Mouse (Mus musculus) forebrain, embryonic 14.5 days (tissue): ENCODE data around the gene Vps52. TPM values are rescaled to one million over a fixed set of nuclear protein-coding genes. Genes with fewer than 3 reads are reported as not detected.
"Not testable (repeated sequence)": the region's sequence is repeated elsewhere in the genome, so short reads cannot be mapped to it uniquely, and the experiment has no call there.

Source experiments
- ATAC-seq: fragments of 200-750 bp; cut with Nextera tagmentation; 2 replicates; pipeline ENCODE4 v1.8.0; 2017; ENCODE audit warnings: mild to moderate bottlenecking, moderate library complexity
- DNase-seq: peaks from one replicate; pipeline ENCODE4 v3.0.0-alpha.2; 2015; ENCODE audit warnings: low spot score
- H3K27ac ChIP-seq: fragments of 300-500 bp; sonication (generic); 2 replicates; pipeline ENCODE4 v1.5.1; 2014; ENCODE audit warnings: low read depth, mild to moderate bottlenecking, control low read depth, low read length, moderate library complexity
- H3K27me3 ChIP-seq: fragments of 300-500 bp; sonication (generic); replicated peaks from 2 replicates; pipeline ENCODE4 v1.6.1; 2014; ENCODE audit warnings: low read length, control low read depth, mixed read lengths; ENCODE audit not compliant: control insufficient read depth, insufficient read depth
- H3K36me3 ChIP-seq: fragments of 300-500 bp; sonication (generic); 2 replicates; pipeline ENCODE4 v1.6.1; 2014; ENCODE audit warnings: low read length, control low read depth; ENCODE audit not compliant: control insufficient read depth, insufficient read depth
- H3K4me1 ChIP-seq: fragments of 300-500 bp; sonication (generic); 2 replicates; pipeline ENCODE4 v1.6.1; 2014; ENCODE audit warnings: antibody characterized with exemption, low read length, control low read depth; ENCODE audit not compliant: control insufficient read depth, insufficient read depth
- H3K4me2 ChIP-seq: fragments of 300-500 bp; sonication (generic); 2 replicates; pipeline ENCODE4 v1.6.1; 2014; ENCODE audit warnings: mild to moderate bottlenecking, control low read depth, low read length
- H3K4me3 ChIP-seq: fragments of 300-500 bp; sonication (generic); 2 replicates; pipeline ENCODE4 v1.5.1; 2014; ENCODE audit warnings: low read depth, low read length, control low read depth
- H3K9ac ChIP-seq: fragments of 300-500 bp; sonication (generic); 2 replicates; pipeline ENCODE4 v1.6.1; 2014; ENCODE audit warnings: mild to moderate bottlenecking, low read length, control low read depth, moderate library complexity
- H3K9me3 ChIP-seq: fragments of 300-500 bp; sonication (generic); replicated peaks from 2 replicates; pipeline ENCODE4 v1.6.1; 2016; ENCODE audit warnings: low read length, control low read depth, mixed read lengths; ENCODE audit not compliant: control insufficient read depth
- WGBS: fragments of 180-500 bp; shearing (Covaris S2); extraction: QIAGEN DNeasy Blood & Tissue Kit; methylation state at CpG from one replicate; pipeline ENCODE4 v1.1.7; 2014; 5-methylcytosine and 5-hydroxymethylcytosine counted together
- polyA plus RNA-seq: library from polyadenylated mRNA; unstranded; fragments of >200 nt; fragmentation: Nextera tagmentation; extraction: Ambion mirVana; gene quantifications from 2 replicates; pipeline ENCODE4 v1.2.1, GENCODE M21; 2014

Vps52 gene
- polyA plus RNA-seq, 1 experiment from 2014 or later: 41.6 TPM

DNA sequence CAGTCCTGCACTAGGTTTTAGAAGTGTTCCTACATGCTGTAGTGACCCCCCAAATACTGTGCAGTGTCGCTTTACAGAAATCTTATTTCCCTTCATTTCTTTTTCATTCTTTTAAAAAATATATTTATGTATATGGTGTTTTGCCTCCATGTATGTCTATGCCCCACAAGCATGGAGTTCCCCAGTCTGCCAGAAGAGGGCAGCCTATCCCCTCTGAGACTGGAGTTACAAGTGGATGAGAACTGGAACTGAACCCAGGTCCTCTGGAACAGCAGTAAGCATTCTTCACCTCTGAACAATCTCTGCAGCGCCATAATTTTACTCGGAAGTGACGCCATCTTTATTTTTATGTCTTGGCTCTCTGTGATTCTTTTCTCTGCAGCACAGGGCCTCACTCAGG, 13.8 kb downstream of the Vps52 start:
- Histone ChIP-seq H3K27ac (no peak overlapping the region), H3K4me3 (no peak overlapping the region), H3K27me3 (no peaks in the 10 kb centered on the region), H3K9me3 (no peaks in the 10 kb centered on the region), H3K36me3 (peaks cover 19% of the 10 kb centered on the region), H3K4me2 (no peak overlapping the region), H3K4me1 (no peaks in the 10 kb centered on the region), H3K9ac (no peak overlapping the region)
- ATAC-seq: no peak
- WGBS: 82% methylated on average over 4 of the region's 4 CpGs
- DNase-seq: no peak

DNA sequence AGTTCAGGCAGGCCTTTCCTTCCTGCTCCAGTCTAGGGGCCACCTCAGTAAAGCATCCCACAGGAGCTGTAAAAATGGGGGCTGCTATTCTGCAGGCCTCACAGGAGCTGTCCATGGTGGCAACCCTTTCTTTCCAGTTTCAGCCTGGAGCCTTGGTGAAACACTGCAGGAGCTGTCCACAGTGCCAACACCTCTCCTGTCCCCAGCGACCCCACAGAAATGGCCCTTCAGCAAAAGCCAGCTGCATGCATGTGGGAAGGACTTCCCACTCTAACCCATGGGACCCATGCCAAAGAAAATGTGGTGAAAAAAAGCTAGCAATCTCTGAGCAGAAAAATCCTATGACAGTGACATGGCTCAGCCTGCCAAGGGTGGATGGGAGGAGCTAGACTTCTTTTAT, 17.1 kb downstream of the Vps52 start:
- DNase-seq (no peak), ATAC-seq (no peak)
- Histone ChIP-seq H3K9me3 (no peaks in the 10 kb centered on the region), H3K4me1 (no peaks in the 10 kb centered on the region), H3K36me3 (no peaks in the 10 kb centered on the region), H3K27me3 (peaks cover 3% of the 10 kb centered on the region), H3K4me2 (no peak overlapping the region), H3K4me3 (no peak overlapping the region), H3K9ac (no peak overlapping the region), H3K27ac (no peak overlapping the region)
- 5% methylated on average over 1 of the region's 1 CpGs for WGBS

DNA sequence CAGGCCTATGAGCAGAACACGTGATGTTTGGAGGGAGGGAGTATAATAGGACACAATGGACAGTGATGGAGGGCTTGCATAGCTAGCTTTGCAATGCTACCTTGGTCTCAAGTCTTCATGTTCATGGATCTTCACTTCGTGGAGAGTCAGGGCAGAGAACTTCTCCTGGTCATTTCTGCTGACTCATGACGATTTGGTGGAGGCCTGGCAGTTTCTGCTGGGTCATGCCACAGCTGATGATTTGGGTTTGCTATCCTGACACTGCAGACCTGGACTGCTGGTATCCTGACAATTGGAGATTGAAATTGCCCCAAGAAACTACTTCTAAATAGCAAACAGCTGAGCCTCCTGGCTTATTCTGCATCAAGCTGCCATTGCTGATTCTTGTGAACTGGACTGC, 18.0 kb downstream of the Vps52 start:
- 58% methylated on average over 3 of the region's 3 CpGs for WGBS
- no peaks in the 10 kb centered on the region for H3K4me1 ChIP-seq
- no peak overlapping the region for H3K4me2 ChIP-seq
- no peak for DNase-seq
- no peak overlapping the region for H3K27ac ChIP-seq
- no peak overlapping the region for H3K9ac ChIP-seq
- no peak overlapping the region for H3K4me3 ChIP-seq
- peaks cover 11% of the 10 kb centered on the region for H3K27me3 ChIP-seq
- ATAC-seq: no peak
- H3K9me3 ChIP-seq: no peaks in the 10 kb centered on the region
- H3K36me3 ChIP-seq: no peaks in the 10 kb centered on the region

DNA sequence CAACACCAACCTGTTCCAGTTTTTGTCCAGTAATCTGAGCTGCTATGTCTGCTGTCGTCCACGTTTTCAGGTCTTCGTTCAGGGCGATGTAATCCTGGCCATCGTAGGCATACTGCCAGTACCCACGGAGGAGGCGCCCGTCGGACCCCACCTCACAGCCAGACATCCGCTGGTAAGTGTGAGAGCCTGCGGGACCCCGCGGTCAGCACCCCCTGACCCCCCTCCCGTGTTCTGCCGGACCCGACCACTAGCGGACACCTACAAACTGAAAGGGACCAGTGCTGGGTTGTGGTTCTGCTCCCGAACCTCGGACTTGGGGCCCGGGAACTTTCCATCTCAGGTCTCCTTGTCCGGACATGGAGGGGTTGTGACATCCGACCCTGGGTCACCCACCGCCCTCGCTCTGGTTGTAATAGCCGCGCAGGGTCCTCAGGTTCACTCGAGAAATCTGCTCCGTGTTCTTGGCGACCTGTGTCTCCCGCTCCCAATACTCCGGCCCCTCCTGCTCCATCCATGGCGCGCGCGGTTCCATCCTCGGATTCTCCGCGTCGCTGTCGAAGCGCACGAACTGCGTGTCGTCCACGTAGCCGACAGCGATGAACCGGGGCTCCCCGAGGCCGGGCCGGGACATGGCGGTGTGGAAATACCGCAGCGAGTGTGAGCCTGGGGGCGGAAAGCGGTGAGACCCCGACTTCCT, 22.4 kb downstream of the Vps52 start:
- DNase-seq (no peak), ATAC-seq (no peak)
- 3% methylated on average over 57 of the region's 57 CpGs for WGBS
- H3K9me3 ChIP-seq: no peaks in the 10 kb centered on the region
- H3K4me2 ChIP-seq: peak overlapping the region; percentile 42
- no peak overlapping the region for H3K27ac ChIP-seq
- peak overlapping the region; percentile 20 for H3K4me3 ChIP-seq
- no peaks in the 10 kb centered on the region for H3K4me1 ChIP-seq
- peak overlapping the region; percentile 47 for H3K9ac ChIP-seq
- H3K27me3 ChIP-seq: peaks cover 26% of the 10 kb centered on the region
- H3K36me3 ChIP-seq: no peaks in the 10 kb centered on the region

DNA sequence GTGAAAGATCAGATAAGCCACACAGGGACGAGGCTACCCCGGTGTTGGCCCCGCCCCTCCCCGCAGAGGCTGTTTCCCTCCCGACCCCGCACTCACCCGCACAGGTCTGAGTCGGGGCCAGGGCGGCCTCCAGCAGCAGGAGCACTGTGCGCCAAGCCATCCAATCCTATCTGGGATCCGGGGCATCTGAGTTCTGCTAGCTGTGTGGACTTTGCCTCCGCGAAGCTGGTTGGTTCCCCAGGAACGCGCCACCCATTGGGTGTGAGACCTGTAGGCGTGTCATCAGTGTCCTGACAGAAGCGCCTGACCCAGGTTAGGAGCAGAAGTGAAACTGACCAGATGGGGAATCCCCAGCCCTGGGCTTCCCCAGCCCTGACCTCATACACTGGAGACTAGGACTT, 23.0 kb downstream of the Vps52 start:
- DNase-seq (no peak), ATAC-seq (no peak)
- Histone ChIP-seq H3K36me3 (no peaks in the 10 kb centered on the region), H3K9ac (peak overlapping the region; percentile 47), H3K4me2 (peak overlapping the region; percentile 42), H3K27me3 (peaks cover 26% of the 10 kb centered on the region), H3K9me3 (no peaks in the 10 kb centered on the region), H3K4me3 (peak overlapping the region; percentile 20), H3K27ac (no peak overlapping the region), H3K4me1 (no peaks in the 10 kb centered on the region)
- under 1% methylated on average over 11 of the region's 17 CpGs for WGBS

DNA sequence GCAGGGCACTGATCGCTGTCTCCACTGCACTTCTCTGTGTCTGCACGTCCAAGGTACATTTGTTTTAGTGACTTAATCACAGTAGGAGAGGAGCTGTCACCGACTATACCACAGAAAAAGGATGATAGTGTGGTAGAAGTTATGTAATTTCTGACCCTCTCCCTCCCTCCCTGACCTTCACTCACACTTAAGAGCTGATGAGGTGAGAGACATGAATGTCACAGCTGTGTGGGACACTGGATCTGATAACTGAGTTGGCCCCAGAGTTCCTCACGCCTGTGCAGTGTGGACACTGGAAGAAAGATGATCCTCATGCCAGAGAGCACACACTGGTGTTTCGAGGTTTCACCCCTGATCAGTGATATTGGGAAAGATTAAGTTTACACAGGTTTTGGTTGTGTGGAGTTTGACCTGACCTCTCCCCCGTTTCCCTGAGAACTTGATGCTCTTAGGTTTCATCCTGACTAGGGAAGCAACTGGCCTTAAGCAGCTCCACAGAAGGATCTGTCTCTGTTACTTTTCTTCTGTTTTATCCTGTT, 24.0 kb downstream of the Vps52 start:
- Histone ChIP-seq H3K4me3 (no peak overlapping the region), H3K4me1 (no peaks in the 10 kb centered on the region), H3K9me3 (no peaks in the 10 kb centered on the region), H3K4me2 (no peak overlapping the region), H3K27me3 (peaks cover 26% of the 10 kb centered on the region), H3K36me3 (no peaks in the 10 kb centered on the region), H3K27ac (no peak overlapping the region), H3K9ac (no peak overlapping the region)
- ATAC-seq (no peak), DNase-seq (no peak)
- 78% methylated on average over 6 of the region's 6 CpGs for WGBS

GRCm38 (mm10) chr17:33980181-33981035, 24.8 kb downstream of the Vps52 start:
- ATAC-seq (peak; percentile 4; the same call in 1 of the 2 replicates), DNase-seq (no peak)
- no peaks in the 10 kb centered on the region for H3K9me3 ChIP-seq
- no peak overlapping the region for H3K4me2 ChIP-seq
- no peaks in the 10 kb centered on the region for H3K4me1 ChIP-seq
- H3K27me3 ChIP-seq: peaks cover 26% of the 10 kb centered on the region
- no peak overlapping the region for H3K9ac ChIP-seq
- H3K27ac ChIP-seq: no peak overlapping the region
- WGBS: 79% methylated on average over 19 of the region's 19 CpGs
- H3K4me3 ChIP-seq: no peak overlapping the region
- no peaks in the 10 kb centered on the region for H3K36me3 ChIP-seq

- H3K4me2 ChIP-seq: peak overlapping the region; percentile 48
- H3K27ac ChIP-seq: peak overlapping the region; percentile 77
- WGBS: under 1% methylated on average over 27 of the region's 27 CpGs
- not testable (repeated sequence) for H3K9me3 ChIP-seq, H3K36me3 ChIP-seq, H3K4me1 ChIP-seq
- ATAC-seq (peak; percentile 97), DNase-seq (peak; percentile 99)
- peak overlapping the region; percentile 42 for H3K4me3 ChIP-seq
- peak overlapping the region; percentile 55; the same call in 1 of the 2 replicates for H3K9ac ChIP-seq
- peaks cover 26% of the 10 kb centered on the region for H3K27me3 ChIP-seq
Observed at GRCm38 (mm10) chr17:33981192-33981909, 25.7 kb downstream of the Vps52 start.
